Mouse (Mus musculus) ES-CJ7 (cell line): ENCODE data around the gene Tuft1.
A peak's percentile ranks its signal among the peaks of the same experiment; 100 is the strongest.

Experiments used
- DNase-seq: peaks from one replicate; pipeline ENCODE4 v3.0.0; 2011; ENCODE audit warnings: low read depth, low spot score

Tuft1 gene

GRCm38 (mm10) chr3:94597224-94597779 lies 61.4 kb downstream of the Tuft1 start:
- DNase-seq = no peak

GRCm38 (mm10) chr3:94595871-94596287 lies 62.8 kb downstream of the Tuft1 start:
- no peak for DNase-seq

GRCm38 (mm10) chr3:94591066-94591465 lies 67.6 kb downstream of the Tuft1 start:
- DNase-seq = no peak

GRCm38 (mm10) chr3:94587962-94588361 lies 70.7 kb downstream of the Tuft1 start:
- DNase-seq = no peak

GRCm38 (mm10) chr3:94582944-94583343 lies 75.7 kb downstream of the Tuft1 start:
- no peak for DNase-seq

GRCm38 (mm10) chr3:94582456-94582891 lies 76.2 kb downstream of the Tuft1 start, which contains the start of gene Snx27:
Gene Snx27 (minus strand): TSS chr3:94582716.
- DNase-seq = peak; percentile 95

- peak; percentile 18 for DNase-seq
Measured at GRCm38 (mm10) chr3:94581793-94582455, 76.7 kb downstream of the Tuft1 start.

GRCm38 (mm10) chr3:94581138-94581780 lies 77.4 kb downstream of the Tuft1 start:
- DNase-seq = peak; percentile 11

- DNase-seq = no peak
Measured at GRCm38 (mm10) chr3:94574506-94574905, 84.2 kb downstream of the Tuft1 start.

GRCm38 (mm10) chr3:94567242-94567641 lies 91.4 kb downstream of the Tuft1 start:
- no peak for DNase-seq

GRCm38 (mm10) chr3:94565557-94565956 lies 93.1 kb downstream of the Tuft1 start:
- no peak for DNase-seq

- no peak for DNase-seq
Measured at GRCm38 (mm10) chr3:94565127-94565526, 93.5 kb downstream of the Tuft1 start.

- no peak for DNase-seq
Measured at GRCm38 (mm10) chr3:94564356-94565010, 94.2 kb downstream of the Tuft1 start.

GRCm38 (mm10) chr3:94563163-94563562 lies 95.5 kb downstream of the Tuft1 start:
- DNase-seq = no peak
